ENCODE assay signal across 18 mouse cellular contexts in the genomic region with DNA sequence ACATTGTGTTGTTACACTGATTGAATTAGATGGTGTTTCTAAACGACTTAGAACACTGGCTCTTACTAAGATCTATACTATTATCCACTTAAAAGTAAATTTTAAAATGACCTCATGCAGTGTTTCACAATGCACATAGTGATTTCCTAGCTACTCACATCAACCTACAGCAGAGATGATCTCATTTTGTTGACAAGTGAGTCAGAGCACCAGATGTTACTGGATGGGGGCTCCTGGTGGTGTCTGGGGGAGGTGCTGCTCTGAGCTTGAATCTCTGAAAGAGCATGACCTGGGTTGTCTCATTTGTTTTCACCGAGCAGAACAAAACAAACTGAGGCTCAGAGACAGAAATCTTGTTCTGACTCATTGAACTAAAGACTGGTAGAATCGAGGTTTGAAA.
DNase-seq lines count a peak whose midpoint lies in the region; TF ChIP-seq lines count a peak whose summit lies in the region.
"Had no signal": no experiment of that assay in that cellular context is flagged by ENCODE, and none has a peak within 500 bp of the region (broad histone marks: within the 10 kb centered on the region; RNA-seq: fewer than 3 reads in every experiment).

No protein-coding gene starts in this region.

- DNase-seq in layer of hippocampus, adult 2 months (ENCODE audit: low spot score in 2 of 2): peak in 1 of 2 experiments; percentile 10
- DNase-seq in layer of hippocampus, postnatal 14 days (ENCODE audit: low spot score in 2 of 2): no peak
- DNase-seq in 416B (ENCODE audit: low read depth): peak; percentile 26
- peak; percentile 63 for DNase-seq in Muller cell, postnatal 12 days (ENCODE audit: inconsistent ontology term)
- DNase-seq in retina, embryonic 14.5 days (ENCODE audit: low spot score): peak; percentile 21
- DNase-seq in ovary, postnatal 10 days (ENCODE audit: low spot score): no peak
- no peak for DNase-seq in cerebellum, postnatal 36 days
- DNase-seq: adrenal gland, postnatal 14 days; cerebellum, adult 8-10 months; gastrocnemius, postnatal 25 days; heart, postnatal 4 days; kidney, postnatal 14 days; right cerebral cortex, postnatal 14 days; thymus, adult 2 months had no signal

- no peak overlapping the region for H3K4me3 ChIP-seq in layer of hippocampus, adult 2 months
- H3K4me3 ChIP-seq: heart, embryonic 10.5 days; left cerebral cortex, adult 2 months; limb, embryonic 12.5 days; liver, embryonic 15.5 days had no signal

- TF ChIP-seq CTCF in layer of hippocampus, adult 2 months (conservative IDR thresholded peaks at IDR 0.05): peak; percentile 13; the same call in 1 of the 2 replicates

- no peak overlapping the region for H3K27ac ChIP-seq in layer of hippocampus, adult 2 months
- H3K27ac ChIP-seq: heart, embryonic 10.5 days; left cerebral cortex, adult 2 months; limb, embryonic 12.5 days; liver, embryonic 15.5 days had no signal

Comparison
In these comparisons a context has a peak if more than half of its experiments do, and no peak if none do; other contexts are left out.
1. DNase-seq: peak in 416B (single experiment), Muller cell, postnatal 12 days (single experiment) and retina, embryonic 14.5 days (single experiment); none in layer of hippocampus, postnatal 14 days (0 of 2), ovary, postnatal 10 days (single experiment) and cerebellum, postnatal 36 days (0 of 2).